Mouse (Mus musculus) embryonic facial prominence, embryonic 14.5 days (tissue): Measurements from ENCODE around the gene Tnfaip6. TPM values are rescaled to one million over a fixed set of nuclear protein-coding genes. Genes with fewer than 3 reads are reported as not detected.
A peak's percentile ranks its signal among the peaks of the same experiment; 100 is the strongest.

Source experiments
- ATAC-seq: fragments of 200-750 bp; cut with Nextera tagmentation; 2 replicates; pipeline ENCODE4 v1.8.0; 2017; ENCODE audit warnings: low read depth, moderate number of reproducible peaks, moderate TSS enrichment
- DNase-seq: peaks from one replicate; pipeline ENCODE4 v3.0.0-alpha.2; 2015; ENCODE audit warnings: low spot score
- H3K27ac ChIP-seq: fragments of 300-500 bp; sonication (generic); replicated peaks from 2 replicates; pipeline ENCODE4 v1.5.1; 2014; ENCODE audit warnings: low read depth, mild to moderate bottlenecking, low read length, moderate library complexity
- H3K27me3 ChIP-seq: fragments of 300-500 bp; sonication (generic); replicated peaks from 2 replicates; pipeline ENCODE4 v1.6.1; 2014; ENCODE audit warnings: low read length; ENCODE audit not compliant: control insufficient read depth, insufficient read depth
- H3K36me3 ChIP-seq: fragments of 300-500 bp; sonication (generic); 2 replicates; pipeline ENCODE4 v1.6.1; 2014; ENCODE audit warnings: low read length, mixed read lengths; ENCODE audit not compliant: control insufficient read depth, insufficient read depth
- H3K4me1 ChIP-seq: fragments of 300-500 bp; sonication (generic); 2 replicates; pipeline ENCODE4 v1.6.1; 2014; ENCODE audit warnings: antibody characterized with exemption, low read length; ENCODE audit not compliant: control insufficient read depth, insufficient read depth
- H3K4me2 ChIP-seq: fragments of 300-500 bp; sonication (generic); 2 replicates; pipeline ENCODE4 v1.6.1; 2014; ENCODE audit warnings: low read depth, mild to moderate bottlenecking, low read length, moderate library complexity, mixed read lengths
- H3K4me3 ChIP-seq: fragments of 300-500 bp; sonication (generic); 2 replicates; pipeline ENCODE4 v1.5.1; 2014; ENCODE audit warnings: low read depth, mild to moderate bottlenecking, low read length
- H3K9ac ChIP-seq: fragments of 300-500 bp; sonication (generic); 2 replicates; pipeline ENCODE4 v1.6.1; 2014; ENCODE audit warnings: low read depth, mild to moderate bottlenecking, low read length, moderate library complexity, mixed read lengths
- H3K9me3 ChIP-seq: fragments of 300-500 bp; sonication (generic); 2 replicates; pipeline ENCODE4 v1.6.1; 2016; ENCODE audit warnings: low read length; ENCODE audit not compliant: control insufficient read depth
- WGBS: fragments of 180-500 bp; shearing (Covaris S2); extraction: QIAGEN DNeasy Blood & Tissue Kit; methylation state at CpG from one replicate; pipeline ENCODE4 v1.1.7; 2014; 5-methylcytosine and 5-hydroxymethylcytosine counted together
- polyA plus RNA-seq: library from polyadenylated mRNA; unstranded; fragments of >200 nt; fragmentation: Nextera tagmentation; extraction: Ambion mirVana; gene quantifications from 2 replicates; pipeline ENCODE4 v1.2.1, GENCODE M21; 2014

Tnfaip6 gene
- polyA plus RNA-seq, 1 experiment from 2014 or later: 22.7 TPM

DNA sequence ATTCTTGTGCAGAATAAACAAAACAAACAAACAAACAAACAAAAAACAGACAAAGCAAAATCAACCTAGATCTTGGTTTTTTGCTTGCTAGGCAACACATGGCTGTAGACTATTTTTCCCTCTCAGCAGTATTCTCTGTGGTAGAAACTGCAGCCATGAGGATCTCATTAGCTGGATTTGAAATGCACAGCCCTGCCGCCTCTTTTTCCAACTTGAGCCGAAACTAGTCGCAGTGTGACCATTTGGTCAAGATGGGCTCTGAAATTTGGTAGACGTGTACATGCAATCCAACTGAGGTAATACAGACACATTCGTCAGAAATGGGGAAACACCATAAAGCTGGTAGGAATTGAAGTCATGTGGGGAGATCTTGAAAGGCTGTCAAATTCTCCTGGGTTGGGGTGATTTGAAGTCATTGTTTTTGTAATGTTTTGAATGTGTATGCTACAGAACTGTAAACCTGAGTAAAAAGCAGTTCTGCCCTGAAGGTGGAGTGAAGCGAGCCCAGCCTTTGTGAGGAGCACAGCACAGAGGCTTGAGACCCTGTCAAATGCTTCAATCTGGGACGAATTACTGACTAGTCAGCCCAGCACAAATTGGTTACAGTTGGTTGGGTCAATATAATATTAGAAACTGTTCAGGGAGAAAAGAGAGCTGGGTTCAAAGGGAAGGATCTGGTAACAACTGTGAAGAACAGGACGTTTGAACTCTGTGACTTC is 1.4 kb downstream of the Tnfaip6 start:
- peak; percentile 71 for DNase-seq
- no peak for ATAC-seq

DNA sequence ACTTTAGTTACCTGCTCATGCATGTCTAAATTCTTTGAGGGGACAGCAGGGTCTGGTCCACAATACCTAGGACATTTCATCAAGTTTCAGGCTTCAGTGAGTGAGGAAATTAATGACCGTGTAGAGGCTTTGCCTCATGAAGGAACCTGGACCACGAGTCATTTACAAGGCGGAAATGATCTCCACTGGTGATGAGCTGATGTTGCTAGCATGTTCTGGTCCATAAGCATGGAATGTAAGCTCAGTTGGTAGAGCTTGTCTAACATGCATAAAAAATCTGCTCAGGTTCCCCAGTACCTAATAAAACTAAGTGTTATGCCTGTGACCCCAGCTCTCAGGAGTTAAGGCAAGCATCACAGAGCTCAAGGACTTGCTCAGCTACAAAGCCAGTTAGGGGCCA is 4.3 kb downstream of the Tnfaip6 start:
- Histone ChIP-seq H3K36me3 (peaks cover 24% of the 10 kb centered on the region), H3K9me3 (no peaks in the 10 kb centered on the region), H3K4me3 (no peak overlapping the region), H3K9ac (no peak overlapping the region), H3K27ac (no peak overlapping the region), H3K27me3 (no peaks in the 10 kb centered on the region), H3K4me2 (no peak overlapping the region), H3K4me1 (peaks cover 3% of the 10 kb centered on the region)
- ATAC-seq (no peak), DNase-seq (no peak)
- 71% methylated on average over 3 of the region's 3 CpGs for WGBS

More for the DNA sequence above, 1.4 kb downstream of the Tnfaip6 start:
- no peaks in the 10 kb centered on the region for H3K27me3 ChIP-seq
- 23% methylated on average over 8 of the region's 8 CpGs for WGBS
- peak overlapping the region; percentile 52 for H3K4me3 ChIP-seq
- peak overlapping the region; percentile 62 for H3K9ac ChIP-seq
- H3K36me3 ChIP-seq: peaks cover 7% of the 10 kb centered on the region
- peaks cover 3% of the 10 kb centered on the region for H3K4me1 ChIP-seq
- H3K9me3 ChIP-seq: no peaks in the 10 kb centered on the region
- H3K4me2 ChIP-seq: peak overlapping the region; percentile 60
- H3K27ac ChIP-seq: peak overlapping the region; percentile 82

DNA sequence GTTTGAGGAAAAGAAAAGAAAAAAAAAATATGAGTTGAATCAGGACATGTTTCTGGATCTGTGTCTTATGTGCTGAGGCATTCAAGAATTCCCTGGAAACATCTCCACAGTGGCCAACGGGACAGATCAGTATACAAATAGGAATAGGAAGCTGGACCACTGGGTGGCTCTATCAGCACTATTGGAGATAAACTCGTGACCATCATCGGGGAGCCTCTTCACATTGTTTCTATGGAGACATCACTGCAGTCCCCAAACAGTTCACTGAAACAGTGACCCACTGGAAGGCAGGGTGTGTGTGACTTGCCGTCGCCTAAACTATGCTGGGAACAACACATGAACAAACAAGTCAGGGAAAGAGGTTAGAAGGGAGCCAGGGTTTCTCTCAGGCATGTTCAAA is 4.9 kb downstream of the Tnfaip6 start:
- no peak for DNase-seq
- Histone ChIP-seq H3K27ac (no peak overlapping the region; the same call in 1 of the 2 replicates), H3K4me3 (no peak overlapping the region), H3K4me1 (peaks cover 3% of the 10 kb centered on the region; the same call in 1 of the 2 replicates), H3K4me2 (no peak overlapping the region), H3K9ac (no peak overlapping the region), H3K27me3 (no peaks in the 10 kb centered on the region), H3K9me3 (no peaks in the 10 kb centered on the region), H3K36me3 (peaks cover 30% of the 10 kb centered on the region)
- 75% methylated on average over 5 of the region's 5 CpGs for WGBS
- no peak for ATAC-seq

DNA sequence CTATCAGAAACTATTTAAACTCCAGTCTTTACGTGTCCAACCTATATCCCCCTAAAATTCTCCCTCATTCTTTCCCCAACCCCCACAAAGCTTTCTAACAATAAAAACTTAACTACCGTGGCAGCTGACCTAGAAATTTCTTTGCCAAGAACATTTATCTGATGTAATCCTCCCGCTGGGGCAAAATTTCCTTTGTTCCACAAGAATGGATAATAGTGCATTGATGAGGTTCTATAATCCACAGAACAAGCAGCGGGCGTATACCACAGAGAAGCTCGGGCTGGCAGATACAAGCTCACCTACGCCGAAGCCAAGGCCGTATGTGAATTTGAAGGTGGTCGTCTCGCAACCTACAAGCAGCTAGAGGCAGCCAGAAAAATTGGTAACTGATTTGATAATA is 5.7 kb downstream of the Tnfaip6 start:
- WGBS: 77% methylated on average over 11 of the region's 11 CpGs
- H3K27ac ChIP-seq: no peak overlapping the region

DNA sequence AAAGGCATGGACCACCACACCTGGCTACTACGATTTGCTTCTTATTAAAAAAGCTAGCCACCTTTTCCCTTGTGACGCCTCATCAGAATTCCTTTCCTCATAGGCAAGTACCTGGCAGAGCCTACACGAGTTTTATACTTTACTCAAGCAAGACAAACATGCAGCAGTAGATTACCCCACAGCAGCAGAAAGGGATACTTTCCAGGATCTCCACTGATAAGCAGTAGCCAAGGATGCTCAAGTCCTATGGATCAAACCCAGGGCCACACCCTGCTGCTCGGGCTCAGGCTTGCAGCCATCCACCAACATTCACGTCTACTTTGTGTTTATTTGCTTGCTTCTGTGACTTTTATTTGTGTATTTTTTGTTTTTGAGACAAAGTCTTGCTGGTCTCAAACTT is 8.2 kb downstream of the Tnfaip6 start:
- DNase-seq (no peak), ATAC-seq (no peak)
- H3K4me1 ChIP-seq: no peaks in the 10 kb centered on the region
- H3K27me3 ChIP-seq: no peaks in the 10 kb centered on the region
- H3K4me3 ChIP-seq: no peak overlapping the region
- H3K4me2 ChIP-seq: no peak overlapping the region
- no peak overlapping the region for H3K27ac ChIP-seq
- 85% methylated on average over 5 of the region's 5 CpGs for WGBS
- H3K9ac ChIP-seq: no peak overlapping the region
- H3K36me3 ChIP-seq: peaks cover 57% of the 10 kb centered on the region
- H3K9me3 ChIP-seq: no peaks in the 10 kb centered on the region

More for the DNA sequence above, 5.7 kb downstream of the Tnfaip6 start:
- Histone ChIP-seq H3K9ac (no peak overlapping the region), H3K4me3 (no peak overlapping the region), H3K4me1 (peaks cover 2% of the 10 kb centered on the region; the same call in 1 of the 2 replicates), H3K27me3 (no peaks in the 10 kb centered on the region), H3K9me3 (no peaks in the 10 kb centered on the region), H3K36me3 (peaks cover 37% of the 10 kb centered on the region), H3K4me2 (no peak overlapping the region)
- peak; percentile 43 for DNase-seq
- no peak for ATAC-seq

DNA sequence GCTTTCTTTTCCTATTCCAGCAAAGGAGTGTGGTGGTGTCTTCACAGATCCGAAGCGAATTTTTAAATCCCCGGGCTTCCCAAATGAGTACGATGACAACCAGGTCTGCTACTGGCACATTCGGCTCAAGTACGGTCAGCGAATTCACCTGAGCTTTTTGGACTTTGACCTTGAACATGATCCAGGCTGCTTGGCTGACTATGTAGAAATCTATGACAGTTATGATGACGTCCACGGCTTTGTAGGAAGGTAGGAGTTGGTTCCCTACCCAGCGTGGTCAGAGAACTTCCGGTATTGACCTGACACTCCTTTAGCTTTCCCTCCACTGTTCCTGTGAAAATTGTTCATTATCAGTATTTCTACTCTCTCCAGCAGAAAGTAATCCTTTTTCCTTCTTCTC is 13.0 kb downstream of the Tnfaip6 start:
- Histone ChIP-seq H3K27ac (no peak overlapping the region), H3K4me1 (no peaks in the 10 kb centered on the region), H3K4me3 (no peak overlapping the region), H3K27me3 (no peaks in the 10 kb centered on the region), H3K9ac (no peak overlapping the region), H3K4me2 (no peak overlapping the region), H3K9me3 (no peaks in the 10 kb centered on the region), H3K36me3 (peaks cover 78% of the 10 kb centered on the region)
- no peak for DNase-seq
- 94% methylated on average over 11 of the region's 11 CpGs for WGBS
- ATAC-seq: no peak

DNA sequence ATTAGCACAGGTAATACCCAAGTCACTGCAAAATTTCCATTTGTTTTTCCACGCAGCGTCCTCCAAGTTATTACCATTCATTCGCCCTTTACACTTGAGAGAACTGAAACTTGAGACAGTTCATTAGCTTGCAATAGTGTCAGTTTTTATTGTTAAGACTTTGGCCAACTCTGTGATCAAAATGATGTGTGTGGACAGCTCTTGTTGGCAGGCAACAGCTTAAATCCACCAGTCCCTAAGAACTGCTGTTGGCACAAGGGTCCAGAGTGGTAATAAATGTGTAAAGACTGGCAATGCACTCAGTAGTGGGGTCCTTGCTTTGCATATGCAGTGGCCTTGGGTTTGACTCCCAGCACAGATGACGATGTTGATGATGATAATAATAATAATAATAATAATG is 14.5 kb downstream of the Tnfaip6 start:
- ATAC-seq (no peak), DNase-seq (no peak)
- WGBS: 82% methylated on average over 4 of the region's 4 CpGs
- Histone ChIP-seq H3K9ac (no peak overlapping the region), H3K27me3 (no peaks in the 10 kb centered on the region), H3K4me2 (no peak overlapping the region), H3K27ac (no peak overlapping the region), H3K36me3 (peaks cover 66% of the 10 kb centered on the region), H3K4me1 (no peaks in the 10 kb centered on the region), H3K9me3 (no peaks in the 10 kb centered on the region), H3K4me3 (no peak overlapping the region)

DNA sequence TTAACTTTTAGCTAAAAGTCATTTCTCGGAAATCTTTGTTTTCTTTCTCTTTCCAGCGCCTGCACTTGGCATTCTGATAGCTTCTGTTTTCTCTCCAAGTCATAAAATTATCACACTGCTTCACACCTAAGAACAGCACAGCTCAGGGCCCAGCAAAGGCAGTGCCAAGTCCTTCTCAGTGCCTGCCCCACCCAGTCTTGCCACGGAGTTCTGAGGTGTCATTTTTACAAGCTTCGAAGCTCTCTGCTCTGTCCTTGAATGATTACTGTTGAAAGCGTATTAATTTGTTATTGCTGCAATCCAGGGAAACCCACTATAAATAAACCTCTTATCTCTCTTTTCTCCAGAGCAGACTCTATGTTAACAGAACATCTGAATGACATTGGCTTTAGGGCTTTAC is 15.7 kb downstream of the Tnfaip6 start:
- H3K4me2 ChIP-seq: no peak overlapping the region
- DNase-seq (no peak), ATAC-seq (no peak)
- no peaks in the 10 kb centered on the region for H3K4me1 ChIP-seq
- no peaks in the 10 kb centered on the region for H3K27me3 ChIP-seq
- peaks cover 55% of the 10 kb centered on the region for H3K36me3 ChIP-seq
- H3K9ac ChIP-seq: no peak overlapping the region
- H3K27ac ChIP-seq: no peak overlapping the region
- no peak overlapping the region for H3K4me3 ChIP-seq
- no peaks in the 10 kb centered on the region for H3K9me3 ChIP-seq
- WGBS: 61% methylated on average over 5 of the region's 5 CpGs

DNA sequence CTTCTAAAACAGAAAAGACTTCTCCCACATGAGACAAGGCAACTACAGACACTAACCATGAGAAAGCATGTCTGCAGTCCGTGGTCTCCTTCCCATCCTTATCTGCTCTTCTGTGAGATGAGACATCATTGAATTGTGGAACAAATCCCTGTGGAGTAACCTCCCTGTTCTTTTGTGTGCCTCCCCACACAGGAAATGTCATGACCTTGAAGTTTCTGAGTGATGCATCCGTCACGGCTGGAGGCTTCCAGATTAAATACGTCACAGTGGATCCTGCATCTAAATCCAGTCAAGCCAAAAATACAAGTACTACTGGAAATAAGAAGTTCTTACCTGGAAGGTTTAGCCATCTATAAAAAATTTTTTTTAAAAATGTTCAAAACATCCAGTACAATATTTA is 17.8 kb downstream of the Tnfaip6 start:
- 52% methylated on average over 4 of the region's 4 CpGs for WGBS
- Histone ChIP-seq H3K4me1 (no peaks in the 10 kb centered on the region), H3K9me3 (no peaks in the 10 kb centered on the region), H3K4me3 (no peak overlapping the region), H3K27ac (no peak overlapping the region), H3K27me3 (no peaks in the 10 kb centered on the region), H3K9ac (no peak overlapping the region), H3K4me2 (no peak overlapping the region), H3K36me3 (peaks cover 40% of the 10 kb centered on the region)
- ATAC-seq (no peak), DNase-seq (no peak)
